Mouse (Mus musculus): ENCODE results near the gene Ube2f. TPM values are rescaled to one million over a fixed set of nuclear protein-coding genes. Genes with fewer than 3 reads are reported as not detected.

Gene Ube2f
- polyA plus RNA-seq (2011; ENCODE audit: insufficient read length, low read depth, missing spikeins) = 59.0 and 71.7 TPM in 2 replicates

GRCm38 (mm10) chr1:91249564-91250414 is at the start of gene Ube2f:
Gene Ube2f (plus strand): TSS chr1:91250304.
- TF ChIP-seq POLR2A (IDR thresholded peaks at IDR 0.05; ENCODE audit: low read depth, low read length) (peak; percentile 94), CTCF (IDR thresholded peaks at IDR 0.05; ENCODE audit: borderline replicate concordance, insufficient read depth, low read length) (no peak; the same call in 1 of the 2 replicates)
- peaks cover 16% of the 10 kb centered on the region for H3K4me1 ChIP-seq (ENCODE audit: control insufficient read depth, insufficient read depth, low read length)
- H3K27ac ChIP-seq (ENCODE audit: insufficient read depth, low read length) = peak within 1 kb of the TSS; percentile 74
- H3K4me3 ChIP-seq (ENCODE audit: insufficient read depth, low read length) = peak within 1 kb of the TSS; percentile 92

- no peaks in the 10 kb centered on the region for H3K4me1 ChIP-seq (ENCODE audit: control insufficient read depth, insufficient read depth, low read length)
- no peak overlapping the region for H3K27ac ChIP-seq (ENCODE audit: insufficient read depth, low read length)
- H3K4me3 ChIP-seq (ENCODE audit: insufficient read depth, low read length) = no peak overlapping the region
- TF ChIP-seq POLR2A (IDR thresholded peaks at IDR 0.05; ENCODE audit: low read depth, low read length) (no peak), CTCF (IDR thresholded peaks at IDR 0.05; ENCODE audit: borderline replicate concordance, insufficient read depth, low read length) (no peak)
Measured at GRCm38 (mm10) chr1:91201122-91201521, 49.0 kb upstream of the Ube2f start.

- no peak for TF ChIP-seq CTCF (IDR thresholded peaks at IDR 0.05; ENCODE audit: borderline replicate concordance, insufficient read depth, low read length)
- no peak for TF ChIP-seq POLR2A (IDR thresholded peaks at IDR 0.05; ENCODE audit: low read depth, low read length)
- Histone ChIP-seq H3K27ac (ENCODE audit: insufficient read depth, low read length) (no peak overlapping the region), H3K4me3 (ENCODE audit: insufficient read depth, low read length) (no peak overlapping the region), H3K4me1 (ENCODE audit: control insufficient read depth, insufficient read depth, low read length) (no peaks in the 10 kb centered on the region)
Measured at GRCm38 (mm10) chr1:91204221-91204765, 45.8 kb upstream of the Ube2f start.

GRCm38 (mm10) chr1:91205651-91206050 is 44.5 kb upstream of the Ube2f start:
- no peak overlapping the region for H3K4me3 ChIP-seq (ENCODE audit: insufficient read depth, low read length)
- no peak overlapping the region for H3K27ac ChIP-seq (ENCODE audit: insufficient read depth, low read length)
- H3K4me1 ChIP-seq (ENCODE audit: control insufficient read depth, insufficient read depth, low read length) = no peaks in the 10 kb centered on the region
- TF ChIP-seq CTCF (IDR thresholded peaks at IDR 0.05; ENCODE audit: borderline replicate concordance, insufficient read depth, low read length) (no peak), POLR2A (IDR thresholded peaks at IDR 0.05; ENCODE audit: low read depth, low read length) (no peak)

DNA sequence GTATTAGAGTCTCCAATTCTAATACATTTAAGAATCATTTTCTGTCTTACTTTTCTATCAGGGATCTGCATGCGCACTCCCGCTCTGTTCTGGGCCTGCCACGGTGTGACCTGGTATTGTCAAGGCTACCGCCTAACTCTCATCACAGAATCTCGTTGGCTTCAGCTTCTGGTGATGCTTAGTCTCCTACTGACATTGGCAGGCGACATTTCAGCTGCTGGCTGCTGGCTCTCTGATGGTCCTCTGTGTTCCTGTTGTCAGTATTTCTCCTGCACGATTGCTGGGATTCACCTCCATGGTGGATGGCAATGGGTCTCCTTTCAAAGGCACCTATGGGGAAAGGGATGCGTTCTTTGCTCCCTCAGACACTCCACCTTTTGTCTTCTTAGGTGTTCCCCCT is 43.8 kb upstream of the Ube2f start:
- TF ChIP-seq POLR2A (IDR thresholded peaks at IDR 0.05; ENCODE audit: low read depth, low read length) (no peak), CTCF (IDR thresholded peaks at IDR 0.05; ENCODE audit: borderline replicate concordance, insufficient read depth, low read length) (no peak)
- no peak overlapping the region for H3K27ac ChIP-seq (ENCODE audit: insufficient read depth, low read length)
- H3K4me1 ChIP-seq (ENCODE audit: control insufficient read depth, insufficient read depth, low read length) = no peaks in the 10 kb centered on the region
- no peak overlapping the region for H3K4me3 ChIP-seq (ENCODE audit: insufficient read depth, low read length)

DNA sequence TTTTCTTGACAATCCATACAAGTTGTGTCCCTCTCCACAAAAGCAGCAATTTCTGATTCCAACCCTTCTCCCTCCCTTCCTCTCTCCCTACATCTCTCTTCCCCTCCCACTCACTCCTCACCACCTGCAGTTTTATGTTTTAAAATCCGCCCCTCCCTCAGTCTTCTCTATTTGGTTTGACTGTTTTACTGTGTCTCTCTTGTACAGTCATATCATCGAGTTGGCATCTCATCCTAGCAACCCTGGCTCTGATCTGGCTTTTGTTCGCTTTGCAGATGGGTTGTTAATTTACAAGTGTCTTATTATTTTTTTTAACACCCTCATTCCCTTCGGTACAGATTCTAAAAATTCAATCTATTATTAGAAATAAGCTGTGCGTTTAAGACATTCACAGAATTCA is 43.2 kb upstream of the Ube2f start:
- Histone ChIP-seq H3K4me1 (ENCODE audit: control insufficient read depth, insufficient read depth, low read length) (no peaks in the 10 kb centered on the region), H3K27ac (ENCODE audit: insufficient read depth, low read length) (no peak overlapping the region), H3K4me3 (ENCODE audit: insufficient read depth, low read length) (no peak overlapping the region)
- TF ChIP-seq POLR2A (IDR thresholded peaks at IDR 0.05; ENCODE audit: low read depth, low read length) (no peak), CTCF (IDR thresholded peaks at IDR 0.05; ENCODE audit: borderline replicate concordance, insufficient read depth, low read length) (no peak)

DNA sequence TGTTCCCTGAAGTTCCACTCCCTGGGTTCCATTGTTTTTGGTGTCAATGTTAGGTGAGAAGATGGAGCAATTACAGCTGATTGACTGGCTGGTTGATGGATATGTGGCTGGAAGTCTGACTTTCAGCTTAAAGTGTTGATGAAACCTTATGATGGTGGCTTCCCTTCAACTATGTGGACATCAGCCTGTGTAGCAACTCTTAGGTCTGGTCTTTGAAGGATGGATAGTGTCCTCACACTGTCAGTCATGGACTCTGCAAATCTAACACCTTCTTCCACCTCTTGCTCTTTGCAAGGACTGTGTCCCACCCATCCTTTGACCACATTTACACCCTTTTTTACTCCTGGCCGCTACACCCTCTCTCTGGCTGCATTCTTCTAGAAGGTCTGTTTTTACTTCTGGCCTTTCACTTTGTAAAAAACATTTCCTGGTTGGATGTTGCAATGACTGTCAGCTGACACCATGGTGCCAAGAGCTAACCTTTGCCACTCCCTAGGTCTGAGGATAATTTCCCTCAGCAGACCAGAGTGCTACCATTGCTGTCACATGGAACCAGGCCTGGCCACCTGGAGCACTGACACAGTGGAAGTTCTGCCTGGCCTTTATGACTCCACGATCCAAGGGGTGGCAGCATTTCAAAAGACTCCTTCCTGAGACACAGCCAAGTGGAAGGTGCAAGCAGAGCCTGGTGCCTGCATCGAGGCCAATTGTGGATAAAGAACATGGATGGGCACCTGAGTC is 42.6 kb upstream of the Ube2f start:
- Histone ChIP-seq H3K4me3 (ENCODE audit: insufficient read depth, low read length) (no peak overlapping the region), H3K27ac (ENCODE audit: insufficient read depth, low read length) (no peak overlapping the region), H3K4me1 (ENCODE audit: control insufficient read depth, insufficient read depth, low read length) (no peaks in the 10 kb centered on the region)
- TF ChIP-seq CTCF (IDR thresholded peaks at IDR 0.05; ENCODE audit: borderline replicate concordance, insufficient read depth, low read length) (no peak), POLR2A (IDR thresholded peaks at IDR 0.05; ENCODE audit: low read depth, low read length) (no peak)

DNA sequence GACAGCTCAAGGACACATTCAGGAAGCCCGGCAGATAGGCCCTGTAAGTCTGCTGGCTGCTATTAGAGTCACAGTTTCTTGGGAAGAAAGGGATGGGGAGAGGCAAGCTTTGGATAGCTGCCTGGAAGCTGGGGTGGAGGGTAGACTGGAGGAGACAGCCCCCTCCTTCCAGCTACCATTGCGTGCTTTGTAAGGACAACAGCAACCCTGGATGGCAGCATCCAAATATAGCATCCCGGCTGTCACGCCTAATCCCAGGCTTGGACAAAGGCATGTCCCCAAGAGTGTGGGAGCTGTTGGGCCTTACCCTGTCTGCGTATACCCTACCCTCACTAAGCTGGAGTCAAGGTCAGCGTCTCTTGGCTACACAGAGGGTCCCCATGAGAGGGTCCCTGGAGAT is 40.8 kb upstream of the Ube2f start:
- Histone ChIP-seq H3K27ac (ENCODE audit: insufficient read depth, low read length) (no peak overlapping the region), H3K4me3 (ENCODE audit: insufficient read depth, low read length) (no peak overlapping the region), H3K4me1 (ENCODE audit: control insufficient read depth, insufficient read depth, low read length) (no peaks in the 10 kb centered on the region)
- TF ChIP-seq CTCF (IDR thresholded peaks at IDR 0.05; ENCODE audit: borderline replicate concordance, insufficient read depth, low read length) = no peak
- no peak for TF ChIP-seq POLR2A (IDR thresholded peaks at IDR 0.05; ENCODE audit: low read depth, low read length)

- Histone ChIP-seq H3K4me3 (ENCODE audit: insufficient read depth, low read length) (no peak overlapping the region), H3K4me1 (ENCODE audit: control insufficient read depth, insufficient read depth, low read length) (no peaks in the 10 kb centered on the region), H3K27ac (ENCODE audit: insufficient read depth, low read length) (no peak overlapping the region)
- no peak for TF ChIP-seq CTCF (IDR thresholded peaks at IDR 0.05; ENCODE audit: borderline replicate concordance, insufficient read depth, low read length)
Measured at GRCm38 (mm10) chr1:91209785-91210184, 40.3 kb upstream of the Ube2f start.
